In genomic region chr6:85836098-85836497, GRCm38 (mm10) we compare ENCODE assay signal across 30 mouse cellular contexts. TPM values are rescaled to one million over a fixed set of nuclear protein-coding genes. Genes with fewer than 3 reads are reported as not detected.
"Had no signal": no experiment of that assay in that cellular context is flagged by ENCODE, and none has a peak within 500 bp of the region (broad histone marks: within the 10 kb centered on the region; RNA-seq: fewer than 3 reads in every experiment).

No protein-coding gene starts in this region.

RNA-seq across cellular contexts. Expression of gene Nat8, which starts 4.2 kb away (rescaled TPM):
- total RNA-seq: heart, adult 8-10 months; heart, postnatal 10 days; heart, postnatal 14 days; heart, postnatal 25 days; heart, postnatal 36 days; heart, postnatal 4 days; hematopoietic stem cell, adult 5-6 weeks; hindbrain, postnatal 0 days had no signal
- polyA plus RNA-seq: heart, embryonic 10.5 days; heart, embryonic 11.5 days; heart, embryonic 12.5 days; heart, embryonic 13.5 days; heart, embryonic 14.5 days; heart, embryonic 15.5 days; heart, postnatal 0 days; hindbrain, embryonic 10.5 days; hindbrain, embryonic 12.5 days; hindbrain, embryonic 13.5 days; hindbrain, embryonic 15.5 days; inflammation-experienced regulatory T-cells, adult 6 months had no signal

RNA-seq across cellular contexts. Expression of gene Nat8f5, which starts 15.3 kb away (rescaled TPM):
- total RNA-seq: heart, adult 8-10 months; heart, postnatal 10 days; heart, postnatal 14 days; heart, postnatal 25 days; heart, postnatal 36 days; heart, postnatal 4 days; hematopoietic stem cell, adult 5-6 weeks had no signal
- polyA plus RNA-seq: heart, embryonic 10.5 days; heart, embryonic 11.5 days; heart, embryonic 12.5 days; heart, embryonic 13.5 days; heart, embryonic 14.5 days; heart, embryonic 15.5 days; heart, embryonic 16.5 days; heart, postnatal 0 days; hindbrain, embryonic 10.5 days; hindbrain, embryonic 11.5 days; hindbrain, embryonic 12.5 days; hindbrain, embryonic 14.5 days; inflammation-experienced regulatory T-cells, adult 6 months; intestine, embryonic 14.5 days; kidney, embryonic 14.5 days; kidney, embryonic 15.5 days had no signal

RNA-seq across cellular contexts. Expression of gene Nat8f6, which starts 15.3 kb away (rescaled TPM):
- total RNA-seq: heart, postnatal 14 days; heart, postnatal 25 days; heart, postnatal 36 days; heart, postnatal 4 days; hematopoietic stem cell, adult 5-6 weeks; hindbrain, postnatal 0 days had no signal
- polyA plus RNA-seq: heart, embryonic 10.5 days; heart, embryonic 11.5 days; heart, embryonic 12.5 days; heart, embryonic 14.5 days; heart, embryonic 15.5 days; heart, embryonic 16.5 days; heart, postnatal 0 days; hindbrain, embryonic 10.5 days; hindbrain, embryonic 11.5 days; hindbrain, embryonic 12.5 days; hindbrain, embryonic 13.5 days; hindbrain, embryonic 14.5 days; hindbrain, embryonic 15.5 days; hindbrain, embryonic 16.5 days; hindbrain, postnatal 0 days; inflammation-experienced regulatory T-cells, adult 6 months; intestine, embryonic 14.5 days; intestine, embryonic 15.5 days; intestine, embryonic 16.5 days; intestine, postnatal 0 days; kidney, embryonic 14.5 days; kidney, embryonic 15.5 days had no signal

RNA-seq across cellular contexts. Expression of gene Nat8f2, which starts 32.9 kb away (rescaled TPM):
- total RNA-seq: heart, postnatal 10 days; heart, postnatal 14 days; heart, postnatal 25 days; heart, postnatal 36 days; heart, postnatal 4 days; hematopoietic stem cell, adult 5-6 weeks; hindbrain, postnatal 0 days had no signal
- polyA plus RNA-seq: heart, embryonic 10.5 days; heart, embryonic 11.5 days; heart, embryonic 12.5 days; heart, embryonic 13.5 days; heart, embryonic 14.5 days; heart, embryonic 15.5 days; heart, embryonic 16.5 days; heart, postnatal 0 days; hindbrain, embryonic 10.5 days; hindbrain, embryonic 12.5 days; hindbrain, embryonic 13.5 days; hindbrain, embryonic 14.5 days; hindbrain, embryonic 15.5 days; hindbrain, embryonic 16.5 days; hindbrain, postnatal 0 days; intestine, embryonic 16.5 days had no signal
